In the genomic region with DNA sequence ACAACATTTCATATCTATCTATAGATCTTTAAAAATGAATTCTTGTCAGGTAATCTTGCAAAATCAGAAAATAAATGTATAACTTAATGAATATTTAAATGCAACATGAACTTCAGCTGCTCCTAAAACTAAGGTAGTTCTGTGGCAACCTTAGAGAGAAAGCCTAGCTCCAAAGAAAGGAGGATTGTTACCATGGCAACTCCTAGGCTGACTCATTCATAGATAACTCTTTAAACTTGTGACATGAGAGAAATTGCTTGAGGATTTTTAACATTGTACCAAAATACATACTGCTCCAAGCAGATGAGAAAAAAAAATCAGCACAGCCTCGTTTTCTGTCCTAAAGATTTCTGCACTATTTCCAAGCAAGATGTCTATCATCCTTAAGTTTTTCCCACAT, we compare ENCODE assay signal across 15 mouse cellular contexts.
DNase-seq lines count a peak whose midpoint lies in the region; ATAC-seq lines count a peak whose summit lies in the region.
"Had no signal": no experiment of that assay in that cellular context is flagged by ENCODE, and none has a peak within 500 bp of the region (broad histone marks: within the 10 kb centered on the region; RNA-seq: fewer than 3 reads in every experiment).

No protein-coding gene starts in this region.

- WGBS in hindbrain, embryonic 14.5 days = 71% methylated on average over 1 of the region's 1 CpGs
- WGBS in hindbrain, embryonic 11.5 days = 88% methylated on average over 1 of the region's 1 CpGs
- 38% methylated on average over 1 of the region's 1 CpGs for WGBS in midbrain, embryonic 15.5 days
- WGBS in midbrain, embryonic 13.5 days = 64% methylated on average over 1 of the region's 1 CpGs
- WGBS in forebrain, embryonic 16.5 days = 61% methylated on average over 1 of the region's 1 CpGs

- ATAC-seq in hindbrain, embryonic 14.5 days (ENCODE audit: low FRiP score) = no peak
- no peak for ATAC-seq in hindbrain, embryonic 11.5 days (ENCODE audit: low FRiP score)
- ATAC-seq in midbrain, embryonic 15.5 days (replicated peaks) = peak; percentile 88; the same call in 1 of the 2 replicates
- ATAC-seq in midbrain, embryonic 13.5 days = no peak
- peak; percentile 76 for ATAC-seq in forebrain, embryonic 16.5 days
- ATAC-seq: lung, postnatal 0 days had no signal

- DNase-seq in hindbrain, embryonic 14.5 days (ENCODE audit: low spot score) = peak; percentile 42
- no peak for DNase-seq in hindbrain, embryonic 11.5 days (ENCODE audit: low spot score)
- peak; percentile 88 for DNase-seq in telencephalon, adult 2 months (ENCODE audit: low read depth, low spot score)
- no peak for DNase-seq in adipocyte (ENCODE audit: low spot score)
- DNase-seq: cerebellum, postnatal 14 days; gastrocnemius, postnatal 36 days; kidney, adult 11 months had no signal

- no peaks in the 10 kb centered on the region for H3K9me3 ChIP-seq in hindbrain, embryonic 14.5 days (ENCODE audit: control insufficient read depth, low read length)
- no peaks in the 10 kb centered on the region for H3K9me3 ChIP-seq in hindbrain, embryonic 11.5 days (ENCODE audit: control insufficient read depth, low read length)
- no peaks in the 10 kb centered on the region for H3K9me3 ChIP-seq in midbrain, embryonic 15.5 days
- no peaks in the 10 kb centered on the region for H3K9me3 ChIP-seq in midbrain, embryonic 13.5 days
- no peaks in the 10 kb centered on the region for H3K9me3 ChIP-seq in forebrain, embryonic 16.5 days (ENCODE audit: control insufficient read depth, low read length)
- H3K9me3 ChIP-seq: hindbrain, embryonic 13.5 days; liver, embryonic 15.5 days; neural tube, embryonic 13.5 days had no signal

- H3K27ac ChIP-seq in hindbrain, embryonic 14.5 days = no peak overlapping the region
- H3K27ac ChIP-seq in hindbrain, embryonic 11.5 days (ENCODE audit: low read depth, low read length) = no peak overlapping the region
- H3K27ac ChIP-seq in midbrain, embryonic 15.5 days = no peak overlapping the region
- no peak overlapping the region for H3K27ac ChIP-seq in midbrain, embryonic 13.5 days
- H3K27ac ChIP-seq in forebrain, embryonic 16.5 days (ENCODE audit: low read length) = no peak overlapping the region
- H3K27ac ChIP-seq: hindbrain, embryonic 13.5 days; kidney, postnatal 0 days; liver, embryonic 15.5 days; neural tube, embryonic 13.5 days had no signal

- H3K4me3 ChIP-seq in hindbrain, embryonic 14.5 days (replicated peaks; ENCODE audit: low read length) = no peak overlapping the region
- no peak overlapping the region for H3K4me3 ChIP-seq in hindbrain, embryonic 11.5 days (ENCODE audit: low read depth, low read length)
- no peak overlapping the region for H3K4me3 ChIP-seq in midbrain, embryonic 15.5 days
- H3K4me3 ChIP-seq in midbrain, embryonic 13.5 days (replicated peaks) = no peak overlapping the region
- H3K4me3 ChIP-seq in forebrain, embryonic 16.5 days (replicated peaks; ENCODE audit: low read length) = no peak overlapping the region
- H3K4me3 ChIP-seq: hindbrain, embryonic 13.5 days; liver, embryonic 15.5 days; neural tube, embryonic 13.5 days had no signal

- no peak overlapping the region for H3K4me2 ChIP-seq in hindbrain, embryonic 14.5 days (replicated peaks)
- H3K4me2 ChIP-seq in hindbrain, embryonic 11.5 days (replicated peaks; ENCODE audit: low read depth, low read length) = no peak overlapping the region
- no peak overlapping the region for H3K4me2 ChIP-seq in midbrain, embryonic 15.5 days
- no peak overlapping the region for H3K4me2 ChIP-seq in midbrain, embryonic 13.5 days (replicated peaks)
- H3K4me2 ChIP-seq in forebrain, embryonic 16.5 days (ENCODE audit: low read length) = no peak overlapping the region
- H3K4me2 ChIP-seq: hindbrain, embryonic 13.5 days; liver, embryonic 15.5 days; neural tube, embryonic 13.5 days had no signal

- H3K27me3 ChIP-seq in hindbrain, embryonic 14.5 days (ENCODE audit: control insufficient read depth, insufficient read depth, low read length) = no peaks in the 10 kb centered on the region
- H3K27me3 ChIP-seq in hindbrain, embryonic 11.5 days (ENCODE audit: control insufficient read depth, insufficient read depth, low read length) = no peaks in the 10 kb centered on the region
- H3K27me3 ChIP-seq in midbrain, embryonic 15.5 days (replicated peaks) = no peaks in the 10 kb centered on the region
- H3K27me3 ChIP-seq in midbrain, embryonic 13.5 days = no peaks in the 10 kb centered on the region
- no peaks in the 10 kb centered on the region for H3K27me3 ChIP-seq in forebrain, embryonic 16.5 days (replicated peaks; ENCODE audit: control insufficient read depth, insufficient read depth, low read length)
- H3K27me3 ChIP-seq: hindbrain, embryonic 13.5 days; liver, embryonic 15.5 days; neural tube, embryonic 13.5 days had no signal

- H3K4me1 ChIP-seq in hindbrain, embryonic 14.5 days (replicated peaks; ENCODE audit: control insufficient read depth, insufficient read depth, low read length) = no peaks in the 10 kb centered on the region
- no peaks in the 10 kb centered on the region for H3K4me1 ChIP-seq in hindbrain, embryonic 11.5 days (replicated peaks; ENCODE audit: control insufficient read depth, insufficient read depth, low read length)
- no peaks in the 10 kb centered on the region for H3K4me1 ChIP-seq in midbrain, embryonic 15.5 days
- no peaks in the 10 kb centered on the region for H3K4me1 ChIP-seq in midbrain, embryonic 13.5 days (replicated peaks)
- no peaks in the 10 kb centered on the region for H3K4me1 ChIP-seq in forebrain, embryonic 16.5 days (replicated peaks; ENCODE audit: control insufficient read depth, insufficient read depth, low read length)
- H3K4me1 ChIP-seq: hindbrain, embryonic 13.5 days; liver, embryonic 15.5 days; neural tube, embryonic 13.5 days had no signal

- H3K9ac ChIP-seq in hindbrain, embryonic 14.5 days = no peak overlapping the region
- no peak overlapping the region for H3K9ac ChIP-seq in hindbrain, embryonic 11.5 days (ENCODE audit: low read depth, low read length)
- no peak overlapping the region for H3K9ac ChIP-seq in midbrain, embryonic 15.5 days
- no peak overlapping the region for H3K9ac ChIP-seq in midbrain, embryonic 13.5 days (replicated peaks)
- H3K9ac ChIP-seq in forebrain, embryonic 16.5 days (replicated peaks; ENCODE audit: low read depth, low read length) = no peak overlapping the region
- H3K9ac ChIP-seq: hindbrain, embryonic 13.5 days; liver, embryonic 15.5 days; neural tube, embryonic 13.5 days had no signal

- H3K36me3 ChIP-seq in hindbrain, embryonic 14.5 days (replicated peaks; ENCODE audit: control insufficient read depth, insufficient read depth) = no peaks in the 10 kb centered on the region
- H3K36me3 ChIP-seq in hindbrain, embryonic 11.5 days (ENCODE audit: control insufficient read depth, insufficient read depth, low read length) = no peaks in the 10 kb centered on the region
- no peaks in the 10 kb centered on the region for H3K36me3 ChIP-seq in midbrain, embryonic 15.5 days (replicated peaks)
- no peaks in the 10 kb centered on the region for H3K36me3 ChIP-seq in midbrain, embryonic 13.5 days
- no peaks in the 10 kb centered on the region for H3K36me3 ChIP-seq in forebrain, embryonic 16.5 days (ENCODE audit: control insufficient read depth, insufficient read depth)
- H3K36me3 ChIP-seq: hindbrain, embryonic 13.5 days; liver, embryonic 15.5 days; neural tube, embryonic 13.5 days had no signal

Comparison
In these comparisons a context has a peak if more than half of its experiments do, and no peak if none do; other contexts are left out.
1. ATAC-seq: peak in midbrain, embryonic 15.5 days (single experiment) and forebrain, embryonic 16.5 days (single experiment); none in hindbrain, embryonic 14.5 days (single experiment), hindbrain, embryonic 11.5 days (single experiment) and midbrain, embryonic 13.5 days (single experiment).
2. DNase-seq: peak in hindbrain, embryonic 14.5 days (single experiment) and telencephalon, adult 2 months (single experiment); none in hindbrain, embryonic 11.5 days (single experiment) and adipocyte (single experiment).